Mouse (Mus musculus) lung, embryonic 16.5 days (tissue): ENCODE data around the gene Fgf18. TPM values are rescaled to one million over a fixed set of nuclear protein-coding genes. Genes with fewer than 3 reads are reported as not detected.

ENCODE experiments used
- ATAC-seq: fragments of 200-750 bp; cut with Nextera tagmentation; 2 replicates; pipeline ENCODE4 v1.8.0; 2017; ENCODE audit warnings: low read depth, mild to moderate bottlenecking, moderate library complexity
- H3K27ac ChIP-seq: fragments of 300-500 bp; sonication (generic); 2 replicates; pipeline ENCODE4 v1.5.1; 2014; ENCODE audit warnings: mild to moderate bottlenecking, control low read depth, low read length
- H3K27me3 ChIP-seq: fragments of 300-500 bp; sonication (generic); 2 replicates; pipeline ENCODE4 v1.6.1; 2014; ENCODE audit warnings: low read depth, low read length, mixed read lengths; ENCODE audit not compliant: control insufficient read depth, insufficient read depth
- H3K36me3 ChIP-seq: fragments of 300-500 bp; sonication (generic); 2 replicates; pipeline ENCODE4 v1.6.1; 2014; ENCODE audit warnings: low read length; ENCODE audit not compliant: control insufficient read depth, insufficient read depth
- H3K4me1 ChIP-seq: fragments of 300-500 bp; sonication (generic); replicated peaks from 2 replicates; pipeline ENCODE4 v1.6.1; 2014; ENCODE audit warnings: low read length, mixed read lengths; ENCODE audit not compliant: control insufficient read depth, insufficient read depth
- H3K4me2 ChIP-seq: fragments of 300-500 bp; sonication (generic); 2 replicates; pipeline ENCODE4 v1.6.1; 2014; ENCODE audit warnings: low read depth, low read length, control low read depth
- H3K4me3 ChIP-seq: fragments of 300-500 bp; sonication (generic); 2 replicates; pipeline ENCODE4 v1.5.1; 2014; ENCODE audit warnings: mild to moderate bottlenecking, low read length, control low read depth
- H3K9ac ChIP-seq: fragments of 300-500 bp; sonication (generic); 2 replicates; pipeline ENCODE4 v1.6.1; 2014; ENCODE audit warnings: low read length, control low read depth
- H3K9me3 ChIP-seq: fragments of 300-500 bp; sonication (generic); 2 replicates; pipeline ENCODE4 v1.6.1; 2016; ENCODE audit warnings: low read length; ENCODE audit not compliant: control insufficient read depth
- WGBS: fragments of 180-500 bp; shearing (Covaris S2); extraction: QIAGEN DNeasy Blood & Tissue Kit; methylation state at CpG from one replicate; pipeline ENCODE4 v1.1.7; 2014; 5-methylcytosine and 5-hydroxymethylcytosine counted together
- polyA plus RNA-seq: library from polyadenylated mRNA; unstranded; fragments of >200 nt; fragmentation: Nextera tagmentation; extraction: Ambion mirVana; gene quantifications from 2 replicates; pipeline ENCODE4 v1.2.1, GENCODE M21; 2015

Gene Fgf18
- polyA plus RNA-seq, 1 experiment from 2014 or later = 10.8 TPM

DNA sequence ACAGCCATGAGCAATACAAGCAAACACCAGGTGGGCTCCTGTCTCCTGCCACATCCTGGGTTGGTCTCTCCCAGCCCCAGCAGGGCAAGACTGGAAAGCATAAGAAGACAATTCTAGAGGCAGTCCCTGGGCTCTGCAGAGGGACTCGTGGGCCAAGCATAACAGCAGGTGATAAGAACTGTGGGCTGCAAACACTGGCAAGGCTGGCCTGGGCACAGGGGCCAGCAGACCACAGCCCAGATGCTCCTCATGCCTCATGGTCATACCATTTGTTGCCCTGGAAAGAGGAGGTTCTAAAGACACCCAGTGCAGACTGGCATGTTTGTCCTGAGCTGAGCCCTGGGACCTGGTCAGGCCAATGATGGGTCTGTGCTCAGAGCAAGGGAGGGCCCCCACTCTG is 59.0 kb downstream of the Fgf18 start:
- ATAC-seq = no peak
- no peaks in the 10 kb centered on the region for H3K36me3 ChIP-seq
- no peak overlapping the region for H3K27ac ChIP-seq
- H3K9ac ChIP-seq = no peak overlapping the region
- no peak overlapping the region for H3K4me2 ChIP-seq
- H3K4me1 ChIP-seq = no peaks in the 10 kb centered on the region
- 33% methylated on average over 1 of the region's 1 CpGs for WGBS
- no peaks in the 10 kb centered on the region for H3K27me3 ChIP-seq
- no peaks in the 10 kb centered on the region for H3K9me3 ChIP-seq
- no peak overlapping the region for H3K4me3 ChIP-seq

DNA sequence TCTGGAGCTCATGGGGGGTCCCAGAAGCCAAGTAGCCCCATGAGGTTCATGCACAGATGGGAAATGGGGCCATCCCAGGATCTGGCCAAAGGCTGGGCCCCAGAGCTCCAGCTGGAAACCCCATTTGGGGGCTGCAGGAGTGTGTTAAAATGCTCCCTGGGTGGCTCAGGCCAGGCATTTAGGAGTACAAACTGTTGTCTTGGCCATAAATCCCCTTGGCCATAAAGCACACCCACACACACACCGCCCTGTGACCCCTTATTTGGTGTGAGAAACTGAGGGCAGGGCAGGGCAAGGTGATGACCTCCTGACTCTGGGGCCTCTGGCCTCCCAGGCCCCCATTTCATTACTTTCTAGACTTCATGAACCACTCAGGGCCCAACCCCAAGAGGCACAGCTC is 61.2 kb downstream of the Fgf18 start:
- H3K4me2 ChIP-seq = no peak overlapping the region
- no peak overlapping the region for H3K9ac ChIP-seq
- H3K27ac ChIP-seq = no peak overlapping the region
- H3K27me3 ChIP-seq = no peaks in the 10 kb centered on the region
- H3K4me3 ChIP-seq = no peak overlapping the region
- no peak for ATAC-seq
- 93% methylated on average over 1 of the region's 1 CpGs for WGBS
- no peaks in the 10 kb centered on the region for H3K36me3 ChIP-seq
- no peaks in the 10 kb centered on the region for H3K4me1 ChIP-seq
- H3K9me3 ChIP-seq = no peaks in the 10 kb centered on the region

DNA sequence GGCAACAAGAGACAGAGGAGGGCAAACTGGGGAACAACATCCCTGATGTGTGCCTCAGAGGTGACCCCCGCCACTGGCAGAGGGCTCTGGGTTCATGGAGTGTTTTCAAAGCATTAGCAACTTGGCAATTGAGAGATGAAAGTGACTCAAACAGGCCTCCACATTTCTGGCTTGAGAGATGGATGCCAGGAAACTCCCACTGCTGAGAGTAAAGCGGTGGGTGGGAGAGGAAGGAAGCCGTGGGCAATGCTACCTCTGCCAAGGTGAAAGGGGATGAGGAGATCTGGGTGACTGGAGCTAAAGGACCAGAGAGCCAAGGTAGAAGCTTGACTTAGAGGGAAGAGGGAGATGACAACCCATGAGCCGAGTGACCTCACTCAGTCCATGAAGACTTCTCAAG is 61.7 kb downstream of the Fgf18 start:
- Histone ChIP-seq H3K36me3 (no peaks in the 10 kb centered on the region), H3K9ac (no peak overlapping the region), H3K4me1 (no peaks in the 10 kb centered on the region), H3K4me3 (no peak overlapping the region), H3K4me2 (no peak overlapping the region), H3K9me3 (no peaks in the 10 kb centered on the region), H3K27me3 (no peaks in the 10 kb centered on the region), H3K27ac (no peak overlapping the region)
- 73% methylated on average over 4 of the region's 4 CpGs for WGBS
- ATAC-seq = no peak

GRCm38 (mm10) chr11:33085054-33085453 is 62.1 kb downstream of the Fgf18 start:
- Histone ChIP-seq H3K4me1 (no peaks in the 10 kb centered on the region), H3K9me3 (no peaks in the 10 kb centered on the region), H3K9ac (no peak overlapping the region), H3K4me2 (no peak overlapping the region), H3K36me3 (no peaks in the 10 kb centered on the region), H3K4me3 (no peak overlapping the region), H3K27me3 (no peaks in the 10 kb centered on the region), H3K27ac (no peak overlapping the region)
- no peak for ATAC-seq
- 85% methylated on average over 3 of the region's 3 CpGs for WGBS

- 75% methylated on average over 2 of the region's 2 CpGs for WGBS
- no peaks in the 10 kb centered on the region for H3K36me3 ChIP-seq
- no peak overlapping the region for H3K4me3 ChIP-seq
- H3K9ac ChIP-seq = no peak overlapping the region
- H3K9me3 ChIP-seq = no peaks in the 10 kb centered on the region
- H3K27ac ChIP-seq = no peak overlapping the region
- ATAC-seq = no peak
- H3K4me2 ChIP-seq = no peak overlapping the region
- H3K4me1 ChIP-seq = no peaks in the 10 kb centered on the region
- H3K27me3 ChIP-seq = no peaks in the 10 kb centered on the region
Observed at GRCm38 (mm10) chr11:33084041-33084440, 63.2 kb downstream of the Fgf18 start.

GRCm38 (mm10) chr11:33081175-33081574 is 66.0 kb downstream of the Fgf18 start:
- Histone ChIP-seq H3K27ac (no peak overlapping the region), H3K4me3 (no peak overlapping the region)
- WGBS = 75% methylated on average over 3 of the region's 3 CpGs

GRCm38 (mm10) chr11:33080046-33080808 is 67.0 kb downstream of the Fgf18 start:
- Histone ChIP-seq H3K27ac (no peak overlapping the region), H3K9ac (no peak overlapping the region), H3K4me3 (no peak overlapping the region), H3K9me3 (no peaks in the 10 kb centered on the region), H3K27me3 (no peaks in the 10 kb centered on the region), H3K4me1 (0 out of 2 replicates have a peak, but pooled peaks cover 3% of the 10 kb centered on the region), H3K36me3 (no peaks in the 10 kb centered on the region), H3K4me2 (no peak overlapping the region)
- 54% methylated on average over 16 of the region's 16 CpGs for WGBS
- ATAC-seq = no peak

More at GRCm38 (mm10) chr11:33081175-33081574, 66.0 kb downstream of the Fgf18 start:
- Histone ChIP-seq H3K4me2 (no peak overlapping the region), H3K4me1 (0 out of 2 replicates have a peak, but pooled peaks cover 2% of the 10 kb centered on the region), H3K36me3 (no peaks in the 10 kb centered on the region), H3K9me3 (no peaks in the 10 kb centered on the region), H3K27me3 (no peaks in the 10 kb centered on the region), H3K9ac (no peak overlapping the region)
- no peak for ATAC-seq

DNA sequence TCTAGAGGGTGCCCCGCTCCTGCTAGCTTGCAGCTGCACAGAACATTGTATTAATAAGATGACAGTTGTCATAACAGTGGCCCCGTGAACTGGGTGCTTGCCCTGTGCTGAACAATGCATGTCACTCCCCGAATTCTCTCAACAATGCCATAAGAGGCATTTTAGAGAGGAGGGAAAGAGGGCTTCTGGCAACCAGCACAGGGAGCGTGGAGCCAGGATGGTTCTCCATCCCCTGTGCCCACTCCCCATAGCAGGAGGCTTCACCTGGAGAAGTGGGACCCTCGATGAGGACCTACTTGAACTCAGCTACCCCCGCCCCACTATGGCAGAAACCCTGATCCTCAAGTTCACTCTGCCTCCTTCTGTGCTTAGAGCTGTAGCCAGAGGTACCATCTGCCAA is 67.8 kb downstream of the Fgf18 start:
- H3K27ac ChIP-seq = no peak overlapping the region
- no peaks in the 10 kb centered on the region for H3K36me3 ChIP-seq
- no peaks in the 10 kb centered on the region for H3K27me3 ChIP-seq
- ATAC-seq = no peak
- no peak overlapping the region for H3K4me3 ChIP-seq
- no peak overlapping the region for H3K9ac ChIP-seq
- H3K4me1 ChIP-seq = 0 out of 2 replicates have a peak, but pooled peaks cover 4% of the 10 kb centered on the region
- no peak overlapping the region for H3K4me2 ChIP-seq
- no peaks in the 10 kb centered on the region for H3K9me3 ChIP-seq
- WGBS = 50% methylated on average over 6 of the region's 6 CpGs

- Histone ChIP-seq H3K27ac (no peak overlapping the region), H3K9ac (no peak overlapping the region), H3K4me2 (no peak overlapping the region), H3K36me3 (no peaks in the 10 kb centered on the region), H3K9me3 (no peaks in the 10 kb centered on the region), H3K4me1 (0 out of 2 replicates have a peak, but pooled peaks cover 4% of the 10 kb centered on the region), H3K27me3 (no peaks in the 10 kb centered on the region), H3K4me3 (no peak overlapping the region)
- WGBS = 29% methylated on average over 7 of the region's 7 CpGs
- no peak for ATAC-seq
Observed at GRCm38 (mm10) chr11:33078036-33078435, 69.2 kb downstream of the Fgf18 start.
